Mouse (Mus musculus): ENCODE results near the gene Cobll1. TPM values are rescaled to one million over a fixed set of nuclear protein-coding genes. Genes with fewer than 3 reads are reported as not detected.

The Cobll1 gene
- 5.8 and 6.4 TPM in 2 replicates for polyA plus RNA-seq (2014; fragmentation: Nextera tagmentation; extraction: Ambion mirVana)

DNA sequence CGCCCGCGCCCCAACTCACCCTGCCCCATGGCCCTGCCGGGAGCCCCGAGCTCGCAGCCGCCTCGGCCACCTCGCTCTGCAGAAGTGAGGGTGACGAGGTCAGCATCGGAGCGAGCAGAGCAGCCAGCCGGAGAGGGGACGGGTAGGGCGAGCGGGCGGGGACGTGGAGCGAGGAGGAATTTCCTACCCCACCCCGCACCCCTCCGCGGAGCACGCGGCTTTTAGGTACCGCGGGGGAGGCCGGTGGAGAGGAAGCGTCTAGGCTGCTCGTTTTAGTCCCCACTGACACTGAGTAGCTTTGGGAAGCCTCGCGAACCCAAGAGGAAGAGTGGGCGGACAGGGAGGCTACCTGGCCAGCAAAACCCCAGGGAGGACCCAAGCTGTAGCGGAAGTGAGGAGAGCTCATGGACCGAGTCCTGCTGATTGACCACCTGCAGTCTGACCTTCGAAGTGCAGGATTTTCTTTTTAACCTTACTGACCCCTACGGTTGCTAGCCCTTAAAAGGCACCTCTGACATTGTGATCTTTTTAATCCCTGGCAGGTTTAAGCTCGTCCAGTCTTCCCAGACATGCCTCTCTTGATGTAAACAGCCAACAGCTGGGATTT is at the start of gene Cobll1:
Gene Cobll1 (minus strand): TSS at position 440 of the 607 bp plus-strand sequence.
- ATAC-seq (replicated peaks; ENCODE audit: low FRiP score) (peak; percentile 70), DNase-seq (ENCODE audit: low spot score) (no peak)
- no peaks in the 10 kb centered on the region for H3K9me3 ChIP-seq (ENCODE audit: control insufficient read depth, low read length)

DNA sequence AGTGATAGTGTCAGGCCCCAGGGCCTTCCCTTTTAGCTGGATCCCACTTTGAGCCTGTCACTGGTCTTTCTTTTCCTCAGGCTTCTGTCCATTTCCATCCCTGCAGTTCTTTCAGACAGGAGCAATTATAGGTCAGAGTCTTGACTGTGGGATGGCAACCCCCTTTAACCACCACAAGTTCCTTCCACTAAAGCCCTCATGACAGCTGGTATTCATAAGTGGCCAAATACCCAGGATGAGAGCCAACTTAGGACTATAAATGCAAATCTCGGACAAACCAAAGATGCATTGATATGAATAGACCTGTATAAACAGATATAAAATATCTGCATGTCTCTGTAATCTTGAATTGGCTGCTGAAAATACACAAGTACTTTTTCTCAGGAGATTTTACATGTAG is 49.5 kb upstream of the Cobll1 start:
- Histone ChIP-seq H3K27me3 (replicated peaks; ENCODE audit: control insufficient read depth, insufficient read depth, low read length) (no peaks in the 10 kb centered on the region), H3K36me3 (ENCODE audit: control insufficient read depth, insufficient read depth, low read length) (no peaks in the 10 kb centered on the region), H3K4me2 (no peak overlapping the region), H3K9ac (ENCODE audit: low read depth, low read length) (no peak overlapping the region), H3K9me3 (ENCODE audit: control insufficient read depth, low read length) (no peaks in the 10 kb centered on the region), H3K27ac (ENCODE audit: low read depth, low read length) (no peak overlapping the region), H3K4me1 (replicated peaks; ENCODE audit: control insufficient read depth, insufficient read depth, low read length) (no peaks in the 10 kb centered on the region), H3K4me3 (ENCODE audit: low read depth, low read length) (no peak overlapping the region)
- 90% methylated on average over 1 of the region's 1 CpGs for WGBS
- no peak for ATAC-seq (replicated peaks; ENCODE audit: low FRiP score)
- no peak for DNase-seq (ENCODE audit: low spot score)

More for the DNA sequence above, at the start of gene Cobll1:
- Histone ChIP-seq H3K27me3 (replicated peaks; ENCODE audit: control insufficient read depth, insufficient read depth, low read length) (peaks cover 28% of the 10 kb centered on the region), H3K4me2 (peak within 1 kb of the TSS; percentile 91), H3K4me1 (replicated peaks; ENCODE audit: control insufficient read depth, insufficient read depth, low read length) (peaks cover 2% of the 10 kb centered on the region; the same call in 1 of the 2 replicates), H3K27ac (ENCODE audit: low read depth, low read length) (peak within 1 kb of the TSS; percentile 76), H3K9ac (ENCODE audit: low read depth, low read length) (peak within 1 kb of the TSS; percentile 68), H3K36me3 (ENCODE audit: control insufficient read depth, insufficient read depth, low read length) (no peaks in the 10 kb centered on the region), H3K4me3 (ENCODE audit: low read depth, low read length) (peak within 1 kb of the TSS; percentile 65)
- under 1% methylated on average over 37 of the region's 37 CpGs for WGBS

DNA sequence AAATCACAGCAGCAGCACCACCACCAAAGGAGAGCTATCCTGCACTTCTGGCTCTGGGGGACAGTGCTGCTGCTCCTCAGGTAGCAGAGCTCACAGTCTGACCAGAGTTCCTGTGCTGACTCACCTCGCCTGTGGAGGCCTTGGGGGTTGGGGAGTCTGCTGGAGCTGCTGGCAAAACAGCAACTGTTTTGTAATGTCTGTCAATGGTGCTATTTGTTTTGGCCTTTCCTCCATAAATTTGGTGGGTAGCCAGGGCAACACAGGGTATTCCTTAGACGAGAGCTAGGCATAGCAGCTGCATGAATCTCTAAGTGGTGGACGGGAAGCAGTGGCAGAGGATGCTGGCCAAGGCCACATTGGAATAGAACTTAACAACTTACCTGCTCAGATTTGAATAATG is 46.2 kb upstream of the Cobll1 start:
- 59% methylated on average over 3 of the region's 3 CpGs for WGBS
- Histone ChIP-seq H3K27me3 (replicated peaks; ENCODE audit: control insufficient read depth, insufficient read depth, low read length) (no peaks in the 10 kb centered on the region), H3K4me2 (no peak overlapping the region), H3K4me3 (ENCODE audit: low read depth, low read length) (no peak overlapping the region), H3K4me1 (replicated peaks; ENCODE audit: control insufficient read depth, insufficient read depth, low read length) (no peaks in the 10 kb centered on the region), H3K9me3 (ENCODE audit: control insufficient read depth, low read length) (no peaks in the 10 kb centered on the region), H3K27ac (ENCODE audit: low read depth, low read length) (no peak overlapping the region), H3K36me3 (ENCODE audit: control insufficient read depth, insufficient read depth, low read length) (no peaks in the 10 kb centered on the region), H3K9ac (ENCODE audit: low read depth, low read length) (no peak overlapping the region)
- no peak for ATAC-seq (replicated peaks; ENCODE audit: low FRiP score)
- no peak for DNase-seq (ENCODE audit: low spot score)

DNA sequence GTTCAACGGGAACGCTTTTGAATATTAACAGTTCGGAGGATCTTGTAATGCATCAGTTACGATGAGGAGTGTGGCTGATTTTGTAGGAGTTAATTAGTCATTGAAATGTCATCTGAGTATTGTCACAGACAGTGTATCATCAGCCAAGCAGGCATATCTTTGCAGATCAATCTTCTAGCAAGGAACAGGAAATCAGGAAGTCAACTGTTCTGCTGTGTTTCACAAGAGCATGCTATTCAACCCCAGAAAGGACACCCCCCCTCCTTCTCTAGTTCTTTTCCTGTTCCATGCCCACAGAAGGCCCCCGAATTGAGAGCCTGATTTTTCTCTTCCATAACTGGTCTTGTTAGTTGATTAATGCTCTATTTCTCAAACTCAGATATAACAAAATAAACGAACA is 43.8 kb upstream of the Cobll1 start:
- ATAC-seq (replicated peaks; ENCODE audit: low FRiP score) (no peak), DNase-seq (ENCODE audit: low spot score) (no peak)
- H3K4me3 ChIP-seq (ENCODE audit: low read depth, low read length) = no peak overlapping the region
- WGBS = 70% methylated on average over 6 of the region's 6 CpGs
- no peaks in the 10 kb centered on the region for H3K9me3 ChIP-seq (ENCODE audit: control insufficient read depth, low read length)
- no peaks in the 10 kb centered on the region for H3K27me3 ChIP-seq (replicated peaks; ENCODE audit: control insufficient read depth, insufficient read depth, low read length)
- H3K4me1 ChIP-seq (replicated peaks; ENCODE audit: control insufficient read depth, insufficient read depth, low read length) = no peaks in the 10 kb centered on the region
- H3K27ac ChIP-seq (ENCODE audit: low read depth, low read length) = no peak overlapping the region
- no peaks in the 10 kb centered on the region for H3K36me3 ChIP-seq (ENCODE audit: control insufficient read depth, insufficient read depth, low read length)
- H3K4me2 ChIP-seq = no peak overlapping the region
- no peak overlapping the region for H3K9ac ChIP-seq (ENCODE audit: low read depth, low read length)

DNA sequence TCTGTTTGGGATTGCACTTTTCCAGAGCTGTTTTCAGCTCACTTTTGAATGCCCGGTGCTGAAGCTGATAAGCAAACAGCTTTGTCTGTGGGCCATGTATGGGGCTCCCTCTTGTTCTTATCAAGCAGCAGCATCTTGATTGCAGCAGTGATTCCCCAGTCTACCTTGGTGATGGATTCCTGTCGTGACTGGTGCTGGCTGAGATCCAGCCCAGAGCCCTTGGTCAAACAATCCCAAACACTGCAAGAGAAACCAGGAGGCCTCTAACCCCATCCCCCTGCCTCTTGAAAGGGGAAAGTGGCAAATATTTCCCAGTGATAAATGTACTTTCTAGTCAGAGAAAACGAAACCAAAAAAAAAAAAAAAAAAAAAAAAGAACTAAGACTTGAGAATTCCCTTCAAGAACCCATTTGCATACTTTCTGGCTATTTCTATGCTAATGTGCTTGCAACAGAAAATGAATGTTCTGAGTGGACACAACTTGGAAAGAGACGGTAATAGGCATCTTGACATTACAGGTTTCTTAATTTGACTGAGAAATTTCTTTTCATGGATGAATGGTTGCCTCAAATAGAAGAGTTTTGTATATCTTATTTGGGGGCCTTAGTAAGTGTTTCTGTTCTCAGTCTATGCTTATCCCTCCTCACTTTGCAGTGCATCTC is 40.0 kb upstream of the Cobll1 start:
- Histone ChIP-seq H3K9me3 (ENCODE audit: control insufficient read depth, low read length) (no peaks in the 10 kb centered on the region), H3K4me2 (no peak overlapping the region), H3K9ac (ENCODE audit: low read depth, low read length) (no peak overlapping the region), H3K4me1 (replicated peaks; ENCODE audit: control insufficient read depth, insufficient read depth, low read length) (no peaks in the 10 kb centered on the region), H3K27ac (ENCODE audit: low read depth, low read length) (no peak overlapping the region), H3K4me3 (ENCODE audit: low read depth, low read length) (no peak overlapping the region), H3K36me3 (ENCODE audit: control insufficient read depth, insufficient read depth, low read length) (no peaks in the 10 kb centered on the region), H3K27me3 (replicated peaks; ENCODE audit: control insufficient read depth, insufficient read depth, low read length) (no peaks in the 10 kb centered on the region)
- 23% methylated on average over 4 of the region's 4 CpGs for WGBS
- ATAC-seq (replicated peaks; ENCODE audit: low FRiP score) (no peak), DNase-seq (ENCODE audit: low spot score) (no peak)

DNA sequence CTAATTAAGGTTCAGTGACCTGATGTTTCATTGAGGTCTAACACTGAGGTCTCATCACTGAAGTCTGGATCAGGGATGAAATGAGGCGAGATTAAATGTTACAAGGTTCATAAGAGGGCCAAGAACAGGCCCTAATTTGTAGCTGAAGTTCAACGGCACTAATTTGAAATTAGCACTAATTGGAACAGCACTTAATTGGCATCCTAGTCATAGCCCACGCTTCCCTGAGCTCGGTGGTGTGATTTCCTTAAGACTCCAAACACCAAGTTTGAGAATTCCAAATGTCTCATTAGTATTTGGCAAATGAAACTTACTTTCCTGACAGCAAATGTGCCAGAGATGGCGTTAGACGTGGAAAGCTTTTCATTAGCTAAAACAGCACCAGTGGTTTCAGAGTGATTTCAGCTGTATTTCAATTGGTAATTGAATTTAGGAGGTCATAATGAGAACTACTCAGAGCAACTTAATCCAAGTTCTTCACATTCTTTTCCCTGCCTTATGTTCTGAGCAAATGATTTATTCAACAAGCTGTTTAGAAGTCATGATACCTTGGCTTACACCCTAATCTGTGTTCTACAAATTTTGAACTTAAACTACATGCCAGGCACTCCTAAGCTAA is 36.3 kb upstream of the Cobll1 start:
- 79% methylated on average over 6 of the region's 6 CpGs for WGBS
- Histone ChIP-seq H3K9me3 (ENCODE audit: control insufficient read depth, low read length) (no peaks in the 10 kb centered on the region), H3K27me3 (replicated peaks; ENCODE audit: control insufficient read depth, insufficient read depth, low read length) (no peaks in the 10 kb centered on the region), H3K9ac (ENCODE audit: low read depth, low read length) (no peak overlapping the region), H3K4me2 (no peak overlapping the region), H3K4me3 (ENCODE audit: low read depth, low read length) (no peak overlapping the region), H3K27ac (ENCODE audit: low read depth, low read length) (no peak overlapping the region), H3K4me1 (replicated peaks; ENCODE audit: control insufficient read depth, insufficient read depth, low read length) (no peaks in the 10 kb centered on the region), H3K36me3 (ENCODE audit: control insufficient read depth, insufficient read depth, low read length) (no peaks in the 10 kb centered on the region)
- ATAC-seq (replicated peaks; ENCODE audit: low FRiP score) (no peak), DNase-seq (ENCODE audit: low spot score) (no peak)

DNA sequence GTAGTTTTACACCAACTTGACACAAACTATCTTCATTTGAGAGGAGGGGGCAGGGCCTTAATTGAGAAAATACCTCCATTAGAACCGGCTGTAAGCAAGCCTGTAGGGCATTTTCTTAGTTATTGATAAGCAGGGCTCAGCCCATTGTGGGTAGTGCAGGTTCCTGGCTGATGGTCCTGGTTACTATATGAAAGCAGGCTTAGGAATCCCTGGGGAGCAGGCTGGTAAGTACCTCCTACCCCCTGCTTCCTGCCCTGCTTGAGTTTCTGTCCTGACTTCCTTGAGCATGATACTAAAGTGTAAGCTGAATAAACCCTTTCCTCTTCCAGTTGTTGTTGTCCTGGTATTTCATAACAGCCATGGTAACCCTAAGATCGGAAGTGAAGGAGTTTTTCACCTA is 34.7 kb upstream of the Cobll1 start:
- Histone ChIP-seq H3K4me1 (replicated peaks; ENCODE audit: control insufficient read depth, insufficient read depth, low read length) (no peaks in the 10 kb centered on the region), H3K36me3 (ENCODE audit: control insufficient read depth, insufficient read depth, low read length) (no peaks in the 10 kb centered on the region), H3K4me3 (ENCODE audit: low read depth, low read length) (no peak overlapping the region), H3K9me3 (ENCODE audit: control insufficient read depth, low read length) (no peaks in the 10 kb centered on the region), H3K4me2 (no peak overlapping the region), H3K9ac (ENCODE audit: low read depth, low read length) (no peak overlapping the region), H3K27ac (ENCODE audit: low read depth, low read length) (no peak overlapping the region), H3K27me3 (replicated peaks; ENCODE audit: control insufficient read depth, insufficient read depth, low read length) (no peaks in the 10 kb centered on the region)
- DNase-seq (ENCODE audit: low spot score) (no peak), ATAC-seq (replicated peaks; ENCODE audit: low FRiP score) (no peak)
- 47% methylated on average over 2 of the region's 2 CpGs for WGBS

DNA sequence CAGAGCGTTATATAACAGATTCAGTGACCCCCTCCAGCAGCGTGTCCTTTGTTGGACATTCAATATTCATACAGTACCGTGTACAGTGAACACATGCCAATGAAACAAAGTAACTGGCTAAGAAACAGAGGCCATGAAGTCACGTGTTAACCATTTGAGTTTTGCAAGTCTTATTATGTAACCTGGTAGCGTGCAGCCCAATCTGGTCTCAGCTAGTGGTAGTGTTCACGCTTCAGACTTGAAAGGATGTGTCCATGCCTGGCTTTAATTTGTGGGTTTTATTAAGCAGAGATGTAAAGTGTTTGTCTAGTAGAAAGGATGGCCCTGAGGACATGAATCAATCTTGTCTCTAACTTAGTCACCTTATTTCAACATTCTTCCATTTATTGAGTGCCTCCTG is 29.5 kb upstream of the Cobll1 start:
- Histone ChIP-seq H3K9ac (ENCODE audit: low read depth, low read length) (no peak overlapping the region), H3K9me3 (ENCODE audit: control insufficient read depth, low read length) (no peaks in the 10 kb centered on the region), H3K4me2 (no peak overlapping the region), H3K36me3 (ENCODE audit: control insufficient read depth, insufficient read depth, low read length) (no peaks in the 10 kb centered on the region), H3K27me3 (replicated peaks; ENCODE audit: control insufficient read depth, insufficient read depth, low read length) (no peaks in the 10 kb centered on the region), H3K4me3 (ENCODE audit: low read depth, low read length) (no peak overlapping the region), H3K4me1 (replicated peaks; ENCODE audit: control insufficient read depth, insufficient read depth, low read length) (no peaks in the 10 kb centered on the region), H3K27ac (ENCODE audit: low read depth, low read length) (no peak overlapping the region)
- WGBS = 88% methylated on average over 6 of the region's 6 CpGs
- ATAC-seq (replicated peaks; ENCODE audit: low FRiP score) = no peak
- DNase-seq (ENCODE audit: low spot score) = no peak

DNA sequence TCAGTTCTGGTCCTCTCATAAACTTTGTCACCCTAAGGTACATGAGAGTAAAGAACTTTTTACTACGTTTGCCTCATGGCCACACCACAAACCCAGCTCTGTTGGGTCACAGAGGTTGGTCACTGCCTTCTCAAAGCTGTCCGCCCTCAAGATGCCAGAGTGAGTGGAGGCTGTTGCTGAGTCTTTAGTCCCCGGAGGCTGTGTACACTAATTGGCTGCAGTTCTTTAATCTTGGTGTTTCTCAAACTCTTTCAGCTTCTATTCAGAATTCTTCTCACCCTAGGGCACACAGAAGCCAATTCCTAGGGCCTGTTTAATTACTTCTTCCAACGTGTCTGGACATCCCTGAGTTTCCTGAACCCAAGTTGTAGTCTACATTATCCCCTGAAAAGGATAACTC is 28.6 kb upstream of the Cobll1 start:
- no peak for DNase-seq (ENCODE audit: low spot score)
- Histone ChIP-seq H3K4me2 (no peak overlapping the region), H3K27ac (ENCODE audit: low read depth, low read length) (no peak overlapping the region), H3K27me3 (replicated peaks; ENCODE audit: control insufficient read depth, insufficient read depth, low read length) (no peaks in the 10 kb centered on the region), H3K9ac (ENCODE audit: low read depth, low read length) (no peak overlapping the region), H3K4me3 (ENCODE audit: low read depth, low read length) (no peak overlapping the region), H3K4me1 (replicated peaks; ENCODE audit: control insufficient read depth, insufficient read depth, low read length) (no peaks in the 10 kb centered on the region), H3K9me3 (ENCODE audit: control insufficient read depth, low read length) (no peaks in the 10 kb centered on the region), H3K36me3 (ENCODE audit: control insufficient read depth, insufficient read depth, low read length) (no peaks in the 10 kb centered on the region)
- ATAC-seq (replicated peaks; ENCODE audit: low FRiP score) = no peak
- 66% methylated on average over 4 of the region's 4 CpGs for WGBS
